Mouse (Mus musculus): ENCODE measurements around the gene Gm5108. TPM values are rescaled to one million over a fixed set of nuclear protein-coding genes. Genes with fewer than 3 reads are reported as not detected.

The Gm5108 gene
- polyA plus RNA-seq, 1 experiment, result not detected

DNA sequence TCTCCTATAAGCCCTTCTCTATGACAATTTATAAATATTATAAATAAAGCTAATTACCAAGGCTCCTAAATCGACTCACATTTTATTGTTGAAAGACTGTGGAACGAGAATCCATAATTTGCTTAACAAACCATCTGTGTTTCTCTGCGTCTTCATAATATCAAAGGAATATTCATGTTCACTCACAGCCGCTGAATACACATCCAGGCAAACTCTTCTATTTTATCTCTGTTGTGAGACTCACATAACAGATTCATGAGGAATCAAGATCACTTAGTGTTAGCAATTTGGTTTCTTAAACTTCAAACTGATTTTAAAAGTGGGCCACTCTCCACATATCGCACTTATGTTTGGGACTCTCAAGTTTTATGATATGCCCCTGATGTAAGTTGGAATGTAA is 6.6 kb downstream of the Gm5108 start:
- Histone ChIP-seq H3K4me3 (replicated peaks) (no peak overlapping the region), H3K4me1 (ENCODE audit: control insufficient read depth) (no peaks in the 10 kb centered on the region), H3K36me3 (ENCODE audit: control insufficient read depth) (no peaks in the 10 kb centered on the region), H3K9me3 (ENCODE audit: control insufficient read depth, low read length) (no peaks in the 10 kb centered on the region), H3K27me3 (ENCODE audit: control insufficient read depth) (no peaks in the 10 kb centered on the region)
- TF ChIP-seq GATA1 (IDR thresholded peaks at IDR 0.05; ENCODE audit: low read length), result no peak
- TF ChIP-seq TAL1 (IDR thresholded peaks at IDR 0.05; ENCODE audit: low read length), result no peak

DNA sequence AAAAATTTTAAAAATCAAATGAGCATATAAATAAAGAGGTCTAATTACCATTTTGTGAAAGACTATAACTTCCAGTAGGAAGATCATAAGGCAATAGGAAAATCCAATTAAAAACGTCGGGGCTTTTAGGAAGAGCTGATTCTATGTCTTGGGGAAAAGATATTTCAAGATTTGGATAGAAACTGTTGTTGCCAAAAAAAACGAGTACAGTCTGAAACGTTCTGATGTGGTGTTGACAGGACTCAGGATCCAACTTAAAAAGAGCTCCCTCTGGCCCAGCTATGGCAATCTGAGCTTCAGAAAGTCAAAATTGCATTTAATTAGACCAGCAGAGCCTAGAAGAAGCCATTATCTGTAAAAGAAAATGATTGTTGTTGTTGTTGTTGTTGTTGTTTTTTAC is 12.6 kb downstream of the Gm5108 start:
- H3K9me3 ChIP-seq (ENCODE audit: control insufficient read depth, low read length), result no peaks in the 10 kb centered on the region
- H3K4me3 ChIP-seq (replicated peaks), result no peak overlapping the region
- no peaks in the 10 kb centered on the region for H3K4me1 ChIP-seq (ENCODE audit: control insufficient read depth)
- no peak for TF ChIP-seq GATA1 (IDR thresholded peaks at IDR 0.05; ENCODE audit: low read length)
- no peak for TF ChIP-seq TAL1 (IDR thresholded peaks at IDR 0.05; ENCODE audit: low read length)
- H3K27me3 ChIP-seq (ENCODE audit: control insufficient read depth), result no peaks in the 10 kb centered on the region
- H3K36me3 ChIP-seq (ENCODE audit: control insufficient read depth), result no peaks in the 10 kb centered on the region

DNA sequence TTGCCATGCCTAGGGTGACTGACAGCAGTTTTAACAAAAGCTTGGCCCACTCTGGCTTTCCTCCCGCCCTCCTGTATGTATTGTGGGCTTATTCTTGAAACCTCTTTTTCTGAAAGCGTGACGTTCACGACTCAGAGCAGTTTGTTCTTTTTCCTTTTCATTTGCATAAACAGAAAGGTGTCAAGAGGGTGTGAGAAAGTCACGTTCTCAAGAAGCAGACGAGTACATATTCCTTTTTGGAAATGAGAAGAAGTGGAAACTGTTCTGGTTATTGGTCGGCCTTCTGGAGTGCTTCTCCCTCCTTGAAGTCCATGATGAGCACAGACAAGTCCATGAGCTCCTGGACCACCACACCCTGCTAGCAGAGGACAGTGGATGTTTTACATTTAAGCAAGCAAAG is 14.0 kb downstream of the Gm5108 start:
- Histone ChIP-seq H3K4me1 (ENCODE audit: control insufficient read depth) (no peaks in the 10 kb centered on the region), H3K36me3 (ENCODE audit: control insufficient read depth) (no peaks in the 10 kb centered on the region), H3K4me3 (replicated peaks) (no peak overlapping the region), H3K9me3 (ENCODE audit: control insufficient read depth, low read length) (no peaks in the 10 kb centered on the region), H3K27me3 (ENCODE audit: control insufficient read depth) (no peaks in the 10 kb centered on the region)
- no peak for TF ChIP-seq TAL1 (IDR thresholded peaks at IDR 0.05; ENCODE audit: low read length)
- no peak for TF ChIP-seq GATA1 (IDR thresholded peaks at IDR 0.05; ENCODE audit: low read length)

DNA sequence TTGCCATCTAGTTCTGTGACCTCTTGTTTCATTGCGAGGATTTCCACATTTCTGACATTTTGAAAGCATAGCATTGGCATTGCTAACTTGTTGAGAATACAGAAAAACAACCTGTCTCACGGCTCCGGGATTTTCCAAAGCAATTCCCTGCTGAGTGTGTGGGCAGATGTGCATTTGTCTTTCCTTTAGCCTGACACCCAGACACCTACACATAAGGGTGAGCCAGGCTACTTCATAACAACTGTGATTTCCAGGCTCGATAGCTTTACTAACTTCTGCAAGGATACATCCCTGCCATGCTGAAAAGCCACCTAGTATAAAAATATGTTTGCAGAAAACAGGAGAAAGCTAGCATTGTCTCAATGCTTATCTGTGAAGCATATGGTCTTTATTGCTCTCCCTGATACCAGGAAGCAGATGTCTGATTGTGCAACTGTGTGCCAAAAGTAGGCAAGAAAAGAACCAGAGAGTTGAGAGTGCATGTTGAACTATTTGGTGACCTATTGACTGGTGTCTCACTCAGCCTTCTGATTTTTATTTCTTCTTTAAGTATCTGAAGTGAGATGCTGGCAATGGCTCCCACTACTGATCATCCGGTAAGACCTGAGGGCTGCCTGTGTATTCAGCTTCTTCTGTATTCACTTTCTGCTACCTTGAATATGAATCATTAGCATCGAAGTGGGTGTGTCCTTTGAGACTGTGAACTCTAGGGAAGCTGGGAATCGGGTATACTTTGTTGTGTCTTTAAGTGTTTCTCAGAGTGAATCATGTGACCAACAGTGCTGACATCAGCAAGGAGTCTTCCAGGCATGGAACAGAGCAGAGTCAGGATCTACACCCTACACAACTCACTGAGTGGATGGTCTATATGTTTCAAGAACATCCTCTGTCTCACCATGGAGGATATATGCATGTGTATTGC is 20.5 kb downstream of the Gm5108 start:
- Histone ChIP-seq H3K4me3 (replicated peaks) (no peak overlapping the region), H3K4me1 (ENCODE audit: control insufficient read depth) (no peaks in the 10 kb centered on the region), H3K27me3 (ENCODE audit: control insufficient read depth) (no peaks in the 10 kb centered on the region), H3K9me3 (ENCODE audit: control insufficient read depth, low read length) (no peaks in the 10 kb centered on the region), H3K36me3 (ENCODE audit: control insufficient read depth) (no peaks in the 10 kb centered on the region)
- TF ChIP-seq GATA1 (IDR thresholded peaks at IDR 0.05; ENCODE audit: low read length) (no peak), TAL1 (IDR thresholded peaks at IDR 0.05; ENCODE audit: low read length) (no peak)

DNA sequence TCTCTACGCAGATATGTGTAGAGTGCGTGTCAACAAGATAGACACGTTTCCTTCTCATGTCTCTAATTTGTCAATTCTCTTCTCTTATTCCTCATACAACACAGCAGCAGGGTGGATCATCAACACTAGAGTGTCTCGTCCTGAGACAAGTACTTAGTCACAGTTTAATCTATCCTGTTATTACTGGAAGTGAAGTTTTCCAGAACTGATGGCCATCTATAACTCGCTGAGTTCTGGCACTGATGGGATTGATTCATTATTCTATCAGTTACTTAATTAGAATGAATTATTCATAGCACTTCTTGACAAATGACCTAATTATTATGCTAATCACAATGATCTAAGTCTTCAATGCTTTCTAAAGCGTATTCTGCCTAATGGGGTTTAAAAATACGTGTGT is 28.1 kb downstream of the Gm5108 start:
- Histone ChIP-seq H3K4me1 (ENCODE audit: control insufficient read depth) (no peaks in the 10 kb centered on the region), H3K4me3 (replicated peaks) (no peak overlapping the region), H3K36me3 (ENCODE audit: control insufficient read depth) (no peaks in the 10 kb centered on the region), H3K9me3 (ENCODE audit: control insufficient read depth, low read length) (no peaks in the 10 kb centered on the region), H3K27me3 (ENCODE audit: control insufficient read depth) (no peaks in the 10 kb centered on the region)
- TF ChIP-seq GATA1 (IDR thresholded peaks at IDR 0.05; ENCODE audit: low read length) (no peak), TAL1 (IDR thresholded peaks at IDR 0.05; ENCODE audit: low read length) (no peak)

DNA sequence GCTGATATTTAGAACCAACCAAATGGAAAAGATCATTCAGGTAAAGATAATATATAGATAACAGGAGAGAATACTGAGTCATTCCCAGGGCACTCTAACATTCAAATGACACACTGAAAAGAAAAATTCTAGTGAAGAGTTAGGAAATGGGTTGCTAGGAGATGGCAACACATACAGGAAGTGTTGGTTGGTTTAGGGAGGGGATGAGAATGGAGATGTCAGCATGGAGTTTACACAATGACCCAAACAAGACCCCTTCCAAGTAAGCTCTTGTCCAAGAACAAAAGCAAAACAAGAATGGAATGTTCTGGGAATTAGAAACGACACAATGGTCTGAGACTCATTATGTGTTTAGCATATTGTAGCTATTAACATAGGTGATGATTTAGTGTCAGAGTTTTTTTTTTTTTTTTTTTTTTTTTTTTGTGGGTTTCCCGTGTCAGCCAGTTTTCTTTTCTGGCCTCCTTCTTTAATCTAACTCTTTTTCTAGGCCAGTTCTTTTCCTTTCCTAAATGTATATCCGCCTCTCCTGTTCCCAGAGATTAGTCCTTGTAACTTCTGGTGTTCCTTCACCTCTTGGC is 40.6 kb downstream of the Gm5108 start:
- Histone ChIP-seq H3K36me3 (ENCODE audit: control insufficient read depth) (no peaks in the 10 kb centered on the region), H3K9me3 (ENCODE audit: control insufficient read depth, low read length) (no peaks in the 10 kb centered on the region), H3K4me1 (ENCODE audit: control insufficient read depth) (no peaks in the 10 kb centered on the region), H3K4me3 (replicated peaks) (no peak overlapping the region), H3K27me3 (ENCODE audit: control insufficient read depth) (no peaks in the 10 kb centered on the region; the same call in 1 of the 2 replicates)
- no peak for TF ChIP-seq GATA1 (IDR thresholded peaks at IDR 0.05; ENCODE audit: low read length)
- TF ChIP-seq TAL1 (IDR thresholded peaks at IDR 0.05; ENCODE audit: low read length), result no peak

DNA sequence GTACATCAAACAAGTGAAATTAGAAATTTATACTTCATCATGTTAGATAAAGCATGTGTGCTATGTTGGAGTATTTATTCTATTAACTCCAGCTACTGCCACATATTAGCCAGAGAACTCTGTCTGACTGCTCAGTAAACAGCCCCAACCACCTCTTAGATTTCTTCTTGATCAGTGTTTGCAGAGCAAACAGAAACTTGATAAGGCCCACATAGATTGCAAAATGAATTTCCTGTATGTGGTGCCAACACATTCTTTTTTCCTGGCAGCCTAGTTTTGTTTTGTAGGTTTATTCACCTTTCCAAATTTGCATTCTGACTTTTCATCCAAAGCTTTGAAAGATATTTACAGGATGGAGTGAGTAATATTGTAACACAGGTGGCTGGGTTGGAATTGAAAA is 49.0 kb downstream of the Gm5108 start:
- TF ChIP-seq GATA1 (IDR thresholded peaks at IDR 0.05; ENCODE audit: low read length) (no peak), TAL1 (IDR thresholded peaks at IDR 0.05; ENCODE audit: low read length) (no peak)
- Histone ChIP-seq H3K36me3 (ENCODE audit: control insufficient read depth) (no peaks in the 10 kb centered on the region), H3K4me1 (ENCODE audit: control insufficient read depth) (no peaks in the 10 kb centered on the region), H3K9me3 (ENCODE audit: control insufficient read depth, low read length) (no peaks in the 10 kb centered on the region), H3K4me3 (replicated peaks) (no peak overlapping the region), H3K27me3 (ENCODE audit: control insufficient read depth) (no peaks in the 10 kb centered on the region)

DNA sequence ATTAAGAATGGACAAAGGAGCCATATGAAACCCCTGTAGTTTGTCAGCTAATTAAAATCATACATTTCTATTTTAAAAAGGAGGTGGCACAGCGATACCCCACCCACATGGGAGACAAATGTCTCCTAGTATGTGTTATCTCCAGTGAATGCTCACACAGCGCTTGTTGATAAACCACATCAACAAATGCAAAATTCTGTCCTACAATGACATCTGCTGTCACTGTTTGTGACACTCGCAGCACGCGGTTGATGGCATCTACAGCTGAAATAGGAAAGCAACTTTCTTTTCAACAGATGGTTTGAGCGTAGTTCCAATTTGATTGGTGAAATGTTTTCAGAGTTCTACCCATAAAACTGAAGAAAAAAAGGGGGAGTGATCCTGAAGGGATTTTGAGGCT is 61.1 kb downstream of the Gm5108 start:
- H3K4me1 ChIP-seq (ENCODE audit: control insufficient read depth), result no peaks in the 10 kb centered on the region
- TF ChIP-seq TAL1 (IDR thresholded peaks at IDR 0.05; ENCODE audit: low read length) (no peak), GATA1 (IDR thresholded peaks at IDR 0.05; ENCODE audit: low read length) (no peak)
- H3K9me3 ChIP-seq (ENCODE audit: control insufficient read depth, low read length), result no peaks in the 10 kb centered on the region

DNA sequence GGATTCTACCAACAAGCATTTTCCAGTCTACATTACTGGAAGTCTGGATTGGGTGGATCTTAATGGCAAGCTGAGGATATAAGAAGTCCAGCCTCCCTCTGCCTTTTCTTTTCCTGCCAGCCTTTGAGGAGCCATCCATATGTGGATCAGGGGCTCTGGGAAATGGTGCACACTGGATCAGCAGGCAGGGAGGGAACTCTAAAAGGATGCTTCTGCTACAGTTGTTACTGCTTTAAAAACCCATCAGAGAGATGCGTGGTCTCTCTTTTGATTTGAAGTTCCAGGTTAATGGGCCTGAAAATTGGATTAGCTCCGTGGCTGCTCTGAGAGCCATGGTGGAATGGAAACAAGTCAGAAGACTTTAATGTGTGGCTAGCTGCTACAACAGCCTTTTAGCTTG is 62.4 kb downstream of the Gm5108 start:
- Histone ChIP-seq H3K9me3 (ENCODE audit: control insufficient read depth, low read length) (no peaks in the 10 kb centered on the region), H3K36me3 (ENCODE audit: control insufficient read depth) (no peaks in the 10 kb centered on the region), H3K4me3 (replicated peaks) (no peak overlapping the region), H3K27me3 (ENCODE audit: control insufficient read depth) (no peaks in the 10 kb centered on the region; the same call in 1 of the 2 replicates), H3K4me1 (ENCODE audit: control insufficient read depth) (no peaks in the 10 kb centered on the region)
- TF ChIP-seq GATA1 (IDR thresholded peaks at IDR 0.05; ENCODE audit: low read length), result no peak
- no peak for TF ChIP-seq TAL1 (IDR thresholded peaks at IDR 0.05; ENCODE audit: low read length)

More for the DNA sequence above, 61.1 kb downstream of the Gm5108 start:
- H3K4me3 ChIP-seq (replicated peaks), result no peak overlapping the region
- H3K36me3 ChIP-seq (ENCODE audit: control insufficient read depth), result no peaks in the 10 kb centered on the region
- H3K27me3 ChIP-seq (ENCODE audit: control insufficient read depth), result no peaks in the 10 kb centered on the region; the same call in 1 of the 2 replicates

Data from erythroblast, embryonic 14.5 days (primary cell).